Mouse (Mus musculus) embryonic facial prominence, embryonic 12.5 days (tissue): Measurements from ENCODE around the gene Duoxa1. TPM values are rescaled to one million over a fixed set of nuclear protein-coding genes. Genes with fewer than 3 reads are reported as not detected.

Experiments used
- ATAC-seq: fragments of 200-750 bp; cut with Nextera tagmentation; 2 replicates; pipeline ENCODE4 v1.8.0; 2017; ENCODE audit not compliant: insufficient number of reproducible peaks, insufficient read depth, low FRiP score, low TSS enrichment
- H3K27ac ChIP-seq: fragments of 300-500 bp; sonication (generic); 2 replicates; pipeline ENCODE4 v1.5.1; 2016; ENCODE audit warnings: mild to moderate bottlenecking
- H3K27me3 ChIP-seq: fragments of 300-500 bp; sonication (generic); 2 replicates; pipeline ENCODE4 v1.6.1; 2016; ENCODE audit warnings: mild to moderate bottlenecking, moderate library complexity
- H3K36me3 ChIP-seq: fragments of 300-500 bp; sonication (generic); 2 replicates; pipeline ENCODE4 v1.6.1; 2016; ENCODE audit warnings: mild to moderate bottlenecking
- H3K4me1 ChIP-seq: fragments of 300-500 bp; sonication (generic); 2 replicates; pipeline ENCODE4 v1.6.1; 2016
- H3K4me2 ChIP-seq: fragments of 300-500 bp; sonication (generic); replicated peaks from 2 replicates; pipeline ENCODE4 v1.6.1; 2016; ENCODE audit warnings: mild to moderate bottlenecking, moderate library complexity
- H3K4me3 ChIP-seq: fragments of 300-500 bp; sonication (generic); 2 replicates; pipeline ENCODE4 v1.5.1; 2016; ENCODE audit warnings: mild to moderate bottlenecking
- H3K9ac ChIP-seq: fragments of 300-500 bp; sonication (generic); 2 replicates; pipeline ENCODE4 v1.6.1; 2016; ENCODE audit warnings: mild to moderate bottlenecking, moderate library complexity
- H3K9me3 ChIP-seq: fragments of 300-500 bp; sonication (generic); 2 replicates; pipeline ENCODE4 v1.6.1; 2016; ENCODE audit warnings: mild to moderate bottlenecking, moderate library complexity
- WGBS: fragments of 180-500 bp; shearing (Covaris S2); methylation state at CpG from one replicate; pipeline ENCODE4 v1.1.7; 2016; 5-methylcytosine and 5-hydroxymethylcytosine counted together
- polyA plus RNA-seq: library from polyadenylated mRNA; unstranded; fragments of >200 nt; fragmentation: Nextera tagmentation; extraction: Ambion mirVana; gene quantifications from 2 replicates; pipeline ENCODE4 v1.2.1, GENCODE M21; 2016

Gene Duoxa1
- polyA plus RNA-seq, 1 experiment from 2014 or later, result 0.70 TPM

DNA sequence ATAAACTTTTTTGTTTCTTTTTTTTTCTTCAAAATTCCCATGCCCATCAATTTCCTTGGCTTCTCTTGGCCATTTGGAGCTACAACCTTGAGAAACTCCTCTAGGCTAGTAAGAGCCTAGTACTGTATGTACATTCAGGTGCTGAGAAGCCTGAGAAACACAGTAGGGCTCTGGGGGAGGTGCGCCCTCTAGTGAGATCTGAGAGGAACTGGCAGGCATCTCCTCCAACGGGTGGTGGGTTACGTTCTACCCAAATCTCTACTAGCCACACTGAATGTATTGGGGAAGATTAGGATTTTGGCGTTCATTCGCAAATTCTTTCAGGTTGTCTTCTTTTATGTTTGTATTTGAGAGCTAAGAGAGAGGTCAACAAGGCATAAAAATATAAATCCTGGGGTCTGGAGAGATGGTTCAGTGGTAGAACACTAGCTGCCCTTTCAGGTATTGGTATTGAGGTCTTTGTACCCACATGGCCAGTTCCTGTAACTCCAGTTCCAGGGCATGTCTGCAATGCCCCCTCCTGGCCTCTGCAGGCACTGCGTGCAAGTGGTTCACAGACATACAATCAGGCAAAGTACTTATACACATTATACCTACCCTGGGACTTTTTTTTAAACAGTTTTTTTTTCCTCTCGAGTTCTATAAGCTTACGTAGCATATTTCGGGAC, 10.8 kb downstream of the Duoxa1 start:
- no peak; the same call in 1 of the 2 replicates for ATAC-seq

GRCm38 (mm10) chr2:122301921-122302573, 11.5 kb downstream of the Duoxa1 start:
- WGBS, result 8% methylated on average over 23 of the region's 23 CpGs
- no peak for ATAC-seq
- H3K4me3 ChIP-seq, result peak overlapping the region; percentile 34
- H3K27me3 ChIP-seq, result peaks cover 97% of the 10 kb centered on the region
- no peaks in the 10 kb centered on the region for H3K9me3 ChIP-seq
- H3K36me3 ChIP-seq, result no peaks in the 10 kb centered on the region
- H3K4me2 ChIP-seq, result peak overlapping the region; percentile 63
- H3K9ac ChIP-seq, result no peak overlapping the region
- no peak overlapping the region for H3K27ac ChIP-seq
- H3K4me1 ChIP-seq, result peaks cover 26% of the 10 kb centered on the region

More for the DNA sequence above, 10.8 kb downstream of the Duoxa1 start:
- Histone ChIP-seq H3K27ac (no peak overlapping the region), H3K4me3 (no peak overlapping the region), H3K4me2 (no peak overlapping the region), H3K36me3 (no peaks in the 10 kb centered on the region), H3K9ac (no peak overlapping the region), H3K4me1 (peaks cover 20% of the 10 kb centered on the region), H3K9me3 (no peaks in the 10 kb centered on the region), H3K27me3 (peaks cover 96% of the 10 kb centered on the region)
- WGBS, result 11% methylated on average over 9 of the region's 9 CpGs

- Histone ChIP-seq H3K4me3 (peak overlapping the region; percentile 34), H3K27ac (no peak overlapping the region), H3K36me3 (no peaks in the 10 kb centered on the region), H3K4me1 (peaks cover 26% of the 10 kb centered on the region), H3K4me2 (peak overlapping the region; percentile 63), H3K9ac (no peak overlapping the region), H3K9me3 (no peaks in the 10 kb centered on the region), H3K27me3 (peaks cover 97% of the 10 kb centered on the region)
- WGBS, result under 1% methylated on average over 48 of the region's 48 CpGs
- no peak; the same call in 1 of the 2 replicates for ATAC-seq
Measured at GRCm38 (mm10) chr2:122301081-122301920, 12.2 kb downstream of the Duoxa1 start.

GRCm38 (mm10) chr2:122300656-122301020, 12.9 kb downstream of the Duoxa1 start:
- Histone ChIP-seq H3K9ac (no peak overlapping the region), H3K4me2 (peak overlapping the region; percentile 63; the same call in 1 of the 2 replicates), H3K27me3 (peaks cover 97% of the 10 kb centered on the region), H3K36me3 (no peaks in the 10 kb centered on the region), H3K4me1 (peaks cover 26% of the 10 kb centered on the region), H3K27ac (no peak overlapping the region), H3K4me3 (no peak overlapping the region), H3K9me3 (no peaks in the 10 kb centered on the region)
- no peak for ATAC-seq
- WGBS, result 4% methylated on average over 14 of the region's 14 CpGs

DNA sequence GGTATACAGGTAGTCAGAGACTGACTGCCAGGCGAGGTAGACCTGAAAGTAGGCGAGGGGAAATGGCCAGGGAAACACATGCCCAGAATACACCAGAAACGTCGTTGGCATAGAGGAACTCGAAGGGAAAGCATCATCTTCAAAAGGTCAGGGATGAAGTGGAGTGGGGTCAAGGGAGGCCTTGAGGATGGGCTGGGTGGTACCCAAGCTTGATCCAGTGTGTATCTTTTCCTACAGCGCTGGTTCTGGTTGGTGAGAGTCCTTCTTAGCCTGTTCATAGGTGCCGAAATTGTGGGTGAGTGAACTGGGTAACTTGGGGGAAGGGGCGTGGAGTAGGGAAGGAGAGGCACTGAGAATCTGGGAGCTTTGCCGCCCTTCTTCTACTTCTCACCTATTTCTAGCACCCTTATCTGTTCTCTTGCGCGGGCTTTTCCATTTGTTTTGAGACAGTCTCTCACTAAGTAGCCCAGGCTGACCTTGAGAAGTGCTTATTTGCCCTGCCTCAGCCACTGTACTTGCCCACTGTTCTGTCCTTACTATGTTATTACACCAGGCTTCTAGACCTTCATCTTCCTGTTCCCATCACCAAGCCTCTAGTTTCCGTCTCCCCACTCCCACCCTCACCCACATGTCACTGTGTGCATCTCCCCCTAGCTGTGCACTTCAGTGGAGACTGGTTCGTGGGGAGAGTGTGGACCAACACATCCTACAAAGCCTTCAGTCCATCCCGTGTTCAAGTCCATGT, 13.4 kb downstream of the Duoxa1 start:
- ATAC-seq, result no peak
- Histone ChIP-seq H3K36me3 (no peaks in the 10 kb centered on the region), H3K4me2 (no peak overlapping the region), H3K27ac (no peak overlapping the region), H3K27me3 (peaks cover 97% of the 10 kb centered on the region), H3K4me3 (no peak overlapping the region), H3K4me1 (peaks cover 26% of the 10 kb centered on the region), H3K9me3 (no peaks in the 10 kb centered on the region), H3K9ac (no peak overlapping the region)
- 7% methylated on average over 14 of the region's 14 CpGs for WGBS

GRCm38 (mm10) chr2:122298596-122299490, 14.7 kb downstream of the Duoxa1 start, which contains the start of gene Duoxa2:
Gene Duoxa2, plus strand, starts transcription at chr2:122298900.
- no peak within 1 kb of the TSS for H3K9ac ChIP-seq
- H3K4me2 ChIP-seq, result peak within 1 kb of the TSS; percentile 40
- no peaks in the 10 kb centered on the region for H3K9me3 ChIP-seq
- H3K27me3 ChIP-seq, result peaks cover 99% of the 10 kb centered on the region
- no peaks in the 10 kb centered on the region for H3K36me3 ChIP-seq
- no peak within 1 kb of the TSS for H3K27ac ChIP-seq
- WGBS, result 2% methylated on average over 43 of the region's 43 CpGs
- no peak for ATAC-seq
- H3K4me3 ChIP-seq, result peak within 1 kb of the TSS; percentile 24
- H3K4me1 ChIP-seq, result peaks cover 26% of the 10 kb centered on the region

- Histone ChIP-seq H3K4me3 (peak within 1 kb of the TSS; percentile 24), H3K9me3 (no peaks in the 10 kb centered on the region), H3K27ac (no peak within 1 kb of the TSS), H3K27me3 (peaks cover 98% of the 10 kb centered on the region), H3K36me3 (no peaks in the 10 kb centered on the region), H3K4me1 (peaks cover 26% of the 10 kb centered on the region), H3K4me2 (peak within 1 kb of the TSS; percentile 40), H3K9ac (no peak within 1 kb of the TSS)
- 3% methylated on average over 13 of the region's 13 CpGs for WGBS
- ATAC-seq, result no peak
Measured at GRCm38 (mm10) chr2:122298096-122298499, 15.4 kb downstream of the Duoxa1 start, which contains the start of gene Duox2. Gene Duox2, minus strand, starts transcription at chr2:122298449.

DNA sequence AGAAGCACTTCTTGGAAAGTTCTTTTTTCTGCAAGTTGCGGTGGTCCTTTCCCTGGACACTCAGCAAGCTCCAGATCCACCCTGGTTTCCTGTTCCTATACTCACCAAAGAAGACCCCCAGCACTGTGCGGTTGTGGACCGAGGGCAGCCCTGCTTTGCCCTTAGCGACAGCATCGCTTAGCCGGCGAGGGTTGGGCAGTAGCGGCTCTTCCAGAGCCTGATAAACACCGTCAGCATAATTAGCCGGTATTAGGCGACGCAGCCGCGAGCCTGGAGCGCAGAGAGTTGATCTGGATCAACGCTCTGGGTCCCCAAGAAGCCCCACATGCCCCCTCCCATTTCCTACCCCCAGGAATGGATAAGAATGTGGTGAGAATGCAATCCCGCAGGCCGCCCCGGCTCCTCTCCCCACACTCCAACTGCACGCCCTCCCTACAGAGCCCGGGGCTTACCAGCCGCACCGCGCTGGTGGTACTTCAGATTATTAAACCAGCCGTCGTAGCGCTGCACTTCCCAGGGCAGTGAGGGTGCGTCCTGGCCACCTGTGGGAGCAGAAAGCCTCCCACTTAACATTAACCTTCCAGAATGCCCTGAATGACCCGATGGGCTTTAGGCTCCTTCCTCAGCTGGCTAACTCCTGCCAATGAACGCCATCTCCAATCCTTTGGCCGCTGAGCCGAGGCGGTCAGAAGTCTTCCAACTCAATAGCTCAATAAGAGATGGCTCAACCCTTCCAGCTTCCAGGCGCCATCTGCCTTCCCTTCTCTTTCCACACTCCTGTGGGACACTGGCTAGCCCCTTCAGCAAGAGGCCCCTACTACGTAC, 16.0 kb downstream of the Duoxa1 start:
- H3K4me2 ChIP-seq, result peak overlapping the region; percentile 27
- H3K9me3 ChIP-seq, result no peaks in the 10 kb centered on the region
- WGBS, result under 1% methylated on average over 35 of the region's 35 CpGs
- no peak for ATAC-seq
- H3K27me3 ChIP-seq, result peaks cover 96% of the 10 kb centered on the region
- H3K9ac ChIP-seq, result no peak overlapping the region
- H3K4me3 ChIP-seq, result 0 out of 2 replicates have a peak overlapping the region, but pooled peaks have one; percentile 5
- no peaks in the 10 kb centered on the region for H3K36me3 ChIP-seq
- peaks cover 26% of the 10 kb centered on the region for H3K4me1 ChIP-seq
- H3K27ac ChIP-seq, result no peak overlapping the region

- WGBS, result 7% methylated on average over 7 of the region's 7 CpGs
- no peak for ATAC-seq
- Histone ChIP-seq H3K36me3 (no peaks in the 10 kb centered on the region), H3K27ac (no peak overlapping the region), H3K4me3 (no peak overlapping the region), H3K4me2 (no peak overlapping the region), H3K9ac (no peak overlapping the region), H3K27me3 (peaks cover 75% of the 10 kb centered on the region), H3K4me1 (peaks cover 16% of the 10 kb centered on the region), H3K9me3 (no peaks in the 10 kb centered on the region)
Measured at GRCm38 (mm10) chr2:122294916-122295315, 18.6 kb downstream of the Duoxa1 start.

DNA sequence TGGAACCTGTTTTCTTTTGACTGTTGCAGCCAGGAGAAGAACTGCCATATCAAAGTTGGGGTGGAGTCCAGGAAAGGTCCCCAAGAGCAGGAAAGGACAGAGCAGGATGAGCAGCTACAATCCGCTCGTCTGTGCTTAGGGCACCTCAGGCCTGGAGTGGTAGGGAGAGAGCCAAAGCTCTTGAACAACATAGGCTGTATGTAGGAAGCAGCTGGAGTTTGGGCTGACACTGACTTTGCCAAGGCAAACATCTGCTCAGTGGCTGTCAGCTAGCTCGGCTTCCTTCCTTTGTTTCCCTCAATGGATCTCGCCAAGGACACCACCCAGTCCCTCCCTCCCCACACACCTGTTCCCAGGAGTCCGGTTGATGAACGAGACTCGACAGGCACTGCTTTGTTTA, 27.4 kb downstream of the Duoxa1 start:
- Histone ChIP-seq H3K4me2 (no peak overlapping the region), H3K4me3 (no peak overlapping the region), H3K27me3 (no peaks in the 10 kb centered on the region), H3K27ac (no peak overlapping the region), H3K4me1 (no peaks in the 10 kb centered on the region), H3K9ac (no peak overlapping the region), H3K36me3 (no peaks in the 10 kb centered on the region), H3K9me3 (no peaks in the 10 kb centered on the region)
- no peak for ATAC-seq
- WGBS, result 63% methylated on average over 7 of the region's 7 CpGs
